Mouse (Mus musculus): ENCODE data around the gene Litaf. TPM values are rescaled to one million over a fixed set of nuclear protein-coding genes. Genes with fewer than 3 reads are reported as not detected.

Gene Litaf
- polyA plus RNA-seq, 1 experiment from 2014 or later: 59.2 TPM

GRCm38 (mm10) chr16:11035790-11036431, 30.0 kb downstream of the Litaf start:
- ATAC-seq: peak; percentile 77; the same call in 1 of the 2 replicates
- H3K4me2 ChIP-seq: no peak overlapping the region
- WGBS: 25% methylated on average over 15 of the region's 15 CpGs
- H3K9me3 ChIP-seq (replicated peaks): no peaks in the 10 kb centered on the region
- no peak overlapping the region for H3K9ac ChIP-seq
- no peak overlapping the region for H3K27ac ChIP-seq
- no peak overlapping the region for H3K4me3 ChIP-seq
- H3K27me3 ChIP-seq: no peaks in the 10 kb centered on the region
- no peaks in the 10 kb centered on the region for H3K4me1 ChIP-seq
- no peaks in the 10 kb centered on the region for H3K36me3 ChIP-seq (ENCODE audit: poor library complexity, severe bottlenecking)

GRCm38 (mm10) chr16:11035273-11035672, 30.7 kb downstream of the Litaf start:
- no peak for ATAC-seq
- WGBS: 83% methylated on average over 9 of the region's 9 CpGs

GRCm38 (mm10) chr16:11034193-11034803, 31.7 kb downstream of the Litaf start:
- no peak overlapping the region for H3K4me2 ChIP-seq
- no peak overlapping the region for H3K27ac ChIP-seq
- peak; percentile 74 for ATAC-seq
- H3K4me1 ChIP-seq: no peaks in the 10 kb centered on the region
- under 1% methylated on average over 4 of the region's 4 CpGs for WGBS
- no peak overlapping the region for H3K9ac ChIP-seq
- no peaks in the 10 kb centered on the region for H3K36me3 ChIP-seq (ENCODE audit: poor library complexity, severe bottlenecking)
- H3K9me3 ChIP-seq (replicated peaks): no peaks in the 10 kb centered on the region
- no peak overlapping the region for H3K4me3 ChIP-seq
- no peaks in the 10 kb centered on the region for H3K27me3 ChIP-seq

More at GRCm38 (mm10) chr16:11035273-11035672, 30.7 kb downstream of the Litaf start:
- Histone ChIP-seq H3K27ac (no peak overlapping the region), H3K4me3 (no peak overlapping the region), H3K9ac (no peak overlapping the region), H3K36me3 (ENCODE audit: poor library complexity, severe bottlenecking) (no peaks in the 10 kb centered on the region), H3K4me1 (no peaks in the 10 kb centered on the region), H3K9me3 (replicated peaks) (no peaks in the 10 kb centered on the region), H3K4me2 (no peak overlapping the region), H3K27me3 (no peaks in the 10 kb centered on the region)

- no peak for ATAC-seq
- 82% methylated on average over 3 of the region's 3 CpGs for WGBS
- Histone ChIP-seq H3K36me3 (ENCODE audit: poor library complexity, severe bottlenecking) (no peaks in the 10 kb centered on the region), H3K4me1 (no peaks in the 10 kb centered on the region), H3K27ac (no peak overlapping the region), H3K4me2 (no peak overlapping the region), H3K4me3 (no peak overlapping the region), H3K27me3 (no peaks in the 10 kb centered on the region), H3K9me3 (replicated peaks) (no peaks in the 10 kb centered on the region), H3K9ac (no peak overlapping the region)
Observed at GRCm38 (mm10) chr16:11031320-11031719, 34.6 kb downstream of the Litaf start.

GRCm38 (mm10) chr16:11030844-11031243, 35.1 kb downstream of the Litaf start:
- no peaks in the 10 kb centered on the region for H3K9me3 ChIP-seq (replicated peaks)
- no peak for ATAC-seq
- H3K4me2 ChIP-seq: no peak overlapping the region
- no peaks in the 10 kb centered on the region for H3K4me1 ChIP-seq
- H3K27ac ChIP-seq: no peak overlapping the region
- no peaks in the 10 kb centered on the region for H3K27me3 ChIP-seq
- H3K36me3 ChIP-seq (ENCODE audit: poor library complexity, severe bottlenecking): no peaks in the 10 kb centered on the region
- WGBS: 82% methylated on average over 4 of the region's 4 CpGs
- H3K9ac ChIP-seq: no peak overlapping the region
- no peak overlapping the region for H3K4me3 ChIP-seq

GRCm38 (mm10) chr16:11028206-11028605, 37.8 kb downstream of the Litaf start:
- 89% methylated on average over 7 of the region's 7 CpGs for WGBS
- H3K9me3 ChIP-seq (replicated peaks): no peaks in the 10 kb centered on the region

GRCm38 (mm10) chr16:11024841-11025240, 41.1 kb downstream of the Litaf start:
- H3K4me2 ChIP-seq: no peak overlapping the region
- H3K4me3 ChIP-seq: no peak overlapping the region
- no peak overlapping the region for H3K9ac ChIP-seq
- 84% methylated on average over 3 of the region's 3 CpGs for whole genome bisulfite sequencing
- H3K27me3 ChIP-seq: no peaks in the 10 kb centered on the region
- H3K27ac ChIP-seq: no peak overlapping the region
- H3K9me3 ChIP-seq (replicated peaks): no peaks in the 10 kb centered on the region
- no peaks in the 10 kb centered on the region for H3K36me3 ChIP-seq (ENCODE audit: poor library complexity, severe bottlenecking)
- ATAC-seq: no peak
- peaks cover 6% of the 10 kb centered on the region; the same call in 1 of the 2 replicates for H3K4me1 ChIP-seq

More at GRCm38 (mm10) chr16:11028206-11028605, 37.8 kb downstream of the Litaf start:
- ATAC-seq: no peak
- H3K27ac ChIP-seq: no peak overlapping the region
- H3K9ac ChIP-seq: no peak overlapping the region
- H3K4me1 ChIP-seq: no peaks in the 10 kb centered on the region
- no peak overlapping the region for H3K4me2 ChIP-seq
- no peaks in the 10 kb centered on the region for H3K27me3 ChIP-seq
- no peak overlapping the region for H3K4me3 ChIP-seq
- H3K36me3 ChIP-seq (ENCODE audit: poor library complexity, severe bottlenecking): no peaks in the 10 kb centered on the region

- Histone ChIP-seq H3K36me3 (ENCODE audit: poor library complexity, severe bottlenecking) (no peaks in the 10 kb centered on the region), H3K27me3 (no peaks in the 10 kb centered on the region), H3K4me1 (peaks cover 6% of the 10 kb centered on the region; the same call in 1 of the 2 replicates), H3K9me3 (replicated peaks) (no peaks in the 10 kb centered on the region), H3K27ac (no peak overlapping the region), H3K4me3 (no peak overlapping the region), H3K4me2 (no peak overlapping the region), H3K9ac (no peak overlapping the region)
- ATAC-seq: no peak
- WGBS: 85% methylated on average over 5 of the region's 5 CpGs
Observed at GRCm38 (mm10) chr16:11023618-11024017, 42.3 kb downstream of the Litaf start.

GRCm38 (mm10) chr16:11022113-11022489, 43.9 kb downstream of the Litaf start:
- no peaks in the 10 kb centered on the region for H3K9me3 ChIP-seq (replicated peaks)
- WGBS: 93% methylated on average over 4 of the region's 4 CpGs
- H3K4me3 ChIP-seq: no peak overlapping the region
- no peak overlapping the region for H3K4me2 ChIP-seq
- no peaks in the 10 kb centered on the region for H3K27me3 ChIP-seq
- H3K27ac ChIP-seq: no peak overlapping the region
- no peaks in the 10 kb centered on the region for H3K36me3 ChIP-seq (ENCODE audit: poor library complexity, severe bottlenecking)
- ATAC-seq: no peak
- no peak overlapping the region for H3K9ac ChIP-seq
- H3K4me1 ChIP-seq: peaks cover 6% of the 10 kb centered on the region; the same call in 1 of the 2 replicates

- Histone ChIP-seq H3K27me3 (no peaks in the 10 kb centered on the region), H3K4me3 (no peak overlapping the region), H3K36me3 (ENCODE audit: poor library complexity, severe bottlenecking) (no peaks in the 10 kb centered on the region), H3K9ac (no peak overlapping the region), H3K27ac (no peak overlapping the region), H3K4me1 (peaks cover 6% of the 10 kb centered on the region; the same call in 1 of the 2 replicates), H3K9me3 (replicated peaks) (no peaks in the 10 kb centered on the region), H3K4me2 (no peak overlapping the region)
- WGBS: 42% methylated on average over 3 of the region's 3 CpGs
- peak; percentile 87 for ATAC-seq
Observed at GRCm38 (mm10) chr16:11021403-11022112, 44.4 kb downstream of the Litaf start.

- Histone ChIP-seq H3K27me3 (no peaks in the 10 kb centered on the region), H3K4me3 (no peak overlapping the region), H3K36me3 (ENCODE audit: poor library complexity, severe bottlenecking) (no peaks in the 10 kb centered on the region), H3K4me2 (no peak overlapping the region), H3K9ac (no peak overlapping the region), H3K4me1 (peaks cover 7% of the 10 kb centered on the region; the same call in 1 of the 2 replicates), H3K9me3 (replicated peaks) (no peaks in the 10 kb centered on the region), H3K27ac (no peak overlapping the region)
- no peak for ATAC-seq
- 68% methylated on average over 11 of the region's 11 CpGs for WGBS
Observed at GRCm38 (mm10) chr16:11017807-11018595, 48.0 kb downstream of the Litaf start.

GRCm38 (mm10) chr16:11016353-11016752, 49.6 kb downstream of the Litaf start:
- Histone ChIP-seq H3K9me3 (replicated peaks) (no peaks in the 10 kb centered on the region), H3K4me2 (no peak overlapping the region), H3K27ac (no peak overlapping the region), H3K27me3 (no peaks in the 10 kb centered on the region), H3K36me3 (ENCODE audit: poor library complexity, severe bottlenecking) (no peaks in the 10 kb centered on the region), H3K4me1 (peaks cover 13% of the 10 kb centered on the region), H3K4me3 (no peak overlapping the region), H3K9ac (no peak overlapping the region)
- no peak for ATAC-seq
- WGBS: 83% methylated on average over 4 of the region's 4 CpGs
